Mouse (Mus musculus) B cell, adult 2 months (primary cell): ENCODE measurements around the gene Kcnip4.

ENCODE experiments used
- DNase-seq, 2 experiments: peaks; one replicate each; pipeline ENCODE4 v3.0.0; 2022

The Kcnip4 gene

GRCm38 (mm10) chr5:49524394-49525241 lies at the start of gene Kcnip4:
Gene Kcnip4 (minus strand): TSS chr5:49524907.
- DNase-seq = no peak

GRCm38 (mm10) chr5:49571876-49572275 lies 47.2 kb upstream of the Kcnip4 start:
- DNase-seq = no peak

- no peak for DNase-seq
Observed at GRCm38 (mm10) chr5:49563751-49564150, 39.0 kb upstream of the Kcnip4 start.

- DNase-seq = no peak
Observed at GRCm38 (mm10) chr5:49557436-49557835, 32.7 kb upstream of the Kcnip4 start.

- no peak for DNase-seq
Observed at GRCm38 (mm10) chr5:49547884-49548283, 23.2 kb upstream of the Kcnip4 start.

GRCm38 (mm10) chr5:49529362-49529761 lies 4.7 kb upstream of the Kcnip4 start:
- no peak for DNase-seq

- no peak for DNase-seq
Observed at GRCm38 (mm10) chr5:49525242-49525612, 520 bp upstream of the Kcnip4 start.

GRCm38 (mm10) chr5:49523997-49524393 lies 712 bp downstream of the Kcnip4 start:
- no peak for DNase-seq

- no peak for DNase-seq
Observed at GRCm38 (mm10) chr5:49522986-49523385, 1.7 kb downstream of the Kcnip4 start.

GRCm38 (mm10) chr5:49498743-49499142 lies 26.0 kb downstream of the Kcnip4 start:
- no peak for DNase-seq

GRCm38 (mm10) chr5:49487270-49487669 lies 37.4 kb downstream of the Kcnip4 start:
- DNase-seq = no peak

GRCm38 (mm10) chr5:49470738-49471137 lies 54.0 kb downstream of the Kcnip4 start:
- no peak for DNase-seq

- no peak for DNase-seq
Observed at GRCm38 (mm10) chr5:49460643-49461276, 63.9 kb downstream of the Kcnip4 start.

- no peak for DNase-seq
Observed at GRCm38 (mm10) chr5:49453100-49453499, 71.6 kb downstream of the Kcnip4 start.

- no peak for DNase-seq
Observed at GRCm38 (mm10) chr5:49451295-49451694, 73.4 kb downstream of the Kcnip4 start.

GRCm38 (mm10) chr5:49450876-49451275 lies 73.8 kb downstream of the Kcnip4 start:
- DNase-seq = no peak

- no peak for DNase-seq
Observed at GRCm38 (mm10) chr5:49437236-49437635, 87.5 kb downstream of the Kcnip4 start.

- DNase-seq = no peak
Observed at GRCm38 (mm10) chr5:49427689-49428088, 97.0 kb downstream of the Kcnip4 start.

- DNase-seq = no peak
Observed at GRCm38 (mm10) chr5:49419707-49420106, 105.0 kb downstream of the Kcnip4 start.

GRCm38 (mm10) chr5:49408351-49408750 lies 116.4 kb downstream of the Kcnip4 start:
- no peak for DNase-seq

- DNase-seq = no peak
Observed at GRCm38 (mm10) chr5:49370543-49371076, 154.1 kb downstream of the Kcnip4 start.

- no peak for DNase-seq
Observed at GRCm38 (mm10) chr5:49368636-49369423, 155.9 kb downstream of the Kcnip4 start.

GRCm38 (mm10) chr5:49356381-49356780 lies 168.3 kb downstream of the Kcnip4 start:
- no peak for DNase-seq
